Comparison of ENCODE assay signal across 20 mouse cellular contexts in genomic region chr4:57652185-57652904, GRCm38 (mm10).
DNase-seq lines count a peak whose midpoint lies in the region; ATAC-seq and TF ChIP-seq lines count a peak whose summit lies in the region.
"Had no signal": no experiment of that assay in that cellular context is flagged by ENCODE, and none has a peak within 500 bp of the region (broad histone marks: within the 10 kb centered on the region; RNA-seq: fewer than 3 reads in every experiment).

No protein-coding gene starts in this region.

- DNase-seq in adrenal gland, adult 2 months, result peak; percentile 62
- no peak for DNase-seq in adrenal gland, postnatal 4 days (ENCODE audit: low spot score in 2 of 2)
- peak; percentile 21 for DNase-seq in lung, postnatal 36 days
- DNase-seq in lung, adult 18-20 months, result no peak
- no peak for DNase-seq in Patski (ENCODE audit: low read depth, low spot score)
- DNase-seq in cerebellum, adult 11 months, result no peak
- DNase-seq: cerebellum, adult 9-11 months; kidney, adult 18-20 months; kidney, postnatal 14 days; lung, embryonic 14.5 days; thymus, postnatal 25 days had no signal

- H3K4me1 ChIP-seq in olfactory bulb, adult 2 months (ENCODE audit: control insufficient read depth, insufficient read depth, low read length), result peaks cover 15% of the 10 kb centered on the region; the same call in 1 of the 2 replicates
- no peaks in the 10 kb centered on the region for H3K4me1 ChIP-seq in intestine, postnatal 0 days (replicated peaks; ENCODE audit: control insufficient read depth, insufficient read depth, low read length)
- H3K4me1 ChIP-seq: hindbrain, embryonic 10.5 days; midbrain, embryonic 12.5 days; neural tube, embryonic 13.5 days had no signal

- H3K4me3 ChIP-seq in olfactory bulb, adult 2 months (ENCODE audit: insufficient read depth, low read depth, low read length), result no peak overlapping the region
- H3K4me3 ChIP-seq in intestine, postnatal 0 days (ENCODE audit: low read depth, low read length), result no peak overlapping the region
- H3K4me3 ChIP-seq: erythroblast, embryonic 14.5 days; heart, embryonic 10.5 days; hindbrain, embryonic 10.5 days; midbrain, embryonic 12.5 days; neural tube, embryonic 13.5 days had no signal

- H3K9me3 ChIP-seq in intestine, postnatal 0 days (ENCODE audit: control insufficient read depth), result no peaks in the 10 kb centered on the region
- H3K9me3 ChIP-seq: heart, embryonic 10.5 days; hindbrain, embryonic 10.5 days; midbrain, embryonic 12.5 days; neural tube, embryonic 13.5 days had no signal

- H3K4me2 ChIP-seq in intestine, postnatal 0 days (replicated peaks; ENCODE audit: low read depth), result no peak overlapping the region
- H3K4me2 ChIP-seq: liver, embryonic 11.5 days; lung, embryonic 14.5 days; midbrain, embryonic 12.5 days; neural tube, embryonic 13.5 days had no signal

- ATAC-seq in Patski, result peak; percentile 78
- no peak for ATAC-seq in intestine, postnatal 0 days
- ATAC-seq: forebrain, embryonic 16.5 days had no signal

- H3K9ac ChIP-seq in intestine, postnatal 0 days (ENCODE audit: low read depth, low read length), result no peak overlapping the region
- H3K9ac ChIP-seq: lung, embryonic 14.5 days; midbrain, embryonic 12.5 days; neural tube, embryonic 13.5 days had no signal

- peak overlapping the region; percentile 92 for H3K27ac ChIP-seq in olfactory bulb, adult 2 months (ENCODE audit: insufficient read depth, low read depth, low read length)
- no peak overlapping the region for H3K27ac ChIP-seq in intestine, postnatal 0 days (ENCODE audit: low read depth, low read length)
- H3K27ac ChIP-seq: heart, embryonic 10.5 days; hindbrain, embryonic 10.5 days; midbrain, embryonic 12.5 days; neural tube, embryonic 13.5 days had no signal

- POLR2A ChIA-PET in Patski (lab: Charles Lee), result interaction anchor here (0.6 kb wide), 1 partner anchor 105 kb away, joined by 3 read pairs; no protein-coding TSS in a partner anchor

- 51% methylated on average over 5 of the region's 5 CpGs for WGBS in olfactory bulb, adult 2 months
- WGBS in intestine, postnatal 0 days, result 72% methylated on average over 5 of the region's 5 CpGs

- H3K27me3 ChIP-seq in Patski, result no peaks in the 10 kb centered on the region
- no peaks in the 10 kb centered on the region for H3K27me3 ChIP-seq in intestine, postnatal 0 days (replicated peaks; ENCODE audit: control insufficient read depth, insufficient read depth, low read length)
- H3K27me3 ChIP-seq: midbrain, embryonic 12.5 days; neural tube, embryonic 13.5 days had no signal

- H3K36me3 ChIP-seq in intestine, postnatal 0 days (ENCODE audit: control insufficient read depth, insufficient read depth), result no peaks in the 10 kb centered on the region
- H3K36me3 ChIP-seq: hindbrain, embryonic 10.5 days; midbrain, embryonic 12.5 days had no signal

- CTCF ChIA-PET in Patski (lab: Charles Lee), result no interaction called here

- in situ Hi-C loops in Patski (cut with MboI; ENCODE audit: low pct_unique_long_range_greater_than_20kb), result no loop called here

- TF ChIP-seq CTCF in Patski (IDR thresholded peaks at IDR 0.05), result no peak
- TF ChIP-seq CTCF in olfactory bulb, adult 2 months (IDR thresholded peaks at IDR 0.05; ENCODE audit: insufficient read depth, low read depth, low read length), result no peak
- no peak for TF ChIP-seq CTCF in intestine, postnatal 0 days (IDR thresholded peaks at IDR 0.05; ENCODE audit: low read depth)

- no peak for TF ChIP-seq POLR2A in olfactory bulb, adult 2 months (IDR thresholded peaks at IDR 0.05; ENCODE audit: insufficient read depth, low read depth, low read length)

Comparison
In these comparisons a context has a peak if more than half of its experiments do, and no peak if none do; other contexts are left out.
1. DNase-seq: peak in adrenal gland, adult 2 months (single experiment) and lung, postnatal 36 days (single experiment); none in adrenal gland, postnatal 4 days (0 of 2), lung, adult 18-20 months (0 of 2), Patski (single experiment) and cerebellum, adult 11 months (single experiment).